Mouse (Mus musculus) cerebellum, adult 9-11 months (tissue): ENCODE measurements around the gene Adra1b.
A peak's percentile ranks its signal among the peaks of the same experiment; 100 is the strongest.

Source experiments
- DNase-seq: peaks from one replicate; pipeline ENCODE4 v3.0.0; 2022

Gene Adra1b

GRCm38 (mm10) chr11:43817368-43817923 lies 83.6 kb downstream of the Adra1b start:
- DNase-seq: no peak

- DNase-seq: no peak
These were observed 88.5 kb downstream of the Adra1b start for GRCm38 (mm10) chr11:43812535-43812934.

DNA sequence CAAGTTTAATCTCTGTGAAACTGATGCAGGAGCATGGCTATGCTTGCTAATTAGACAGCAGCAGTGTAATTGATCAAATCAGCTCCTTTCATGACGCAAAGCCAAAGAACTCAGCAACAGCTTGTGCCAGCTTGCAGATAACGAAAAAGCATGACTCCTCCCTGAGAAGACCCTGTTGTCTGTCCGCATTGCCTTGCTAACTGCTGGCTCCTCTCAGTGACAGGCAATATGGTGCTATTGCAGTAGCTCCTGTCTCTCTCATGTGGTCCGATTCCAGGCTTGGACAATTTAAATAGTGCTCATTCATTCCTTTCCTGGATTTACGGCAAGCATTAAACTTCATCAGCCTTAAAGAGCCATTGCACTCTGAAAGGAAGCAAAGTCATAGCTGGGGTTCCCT lies 93.3 kb downstream of the Adra1b start:
- DNase-seq: no peak

- DNase-seq: no peak
These were observed 105.0 kb downstream of the Adra1b start for GRCm38 (mm10) chr11:43795992-43796391.

DNA sequence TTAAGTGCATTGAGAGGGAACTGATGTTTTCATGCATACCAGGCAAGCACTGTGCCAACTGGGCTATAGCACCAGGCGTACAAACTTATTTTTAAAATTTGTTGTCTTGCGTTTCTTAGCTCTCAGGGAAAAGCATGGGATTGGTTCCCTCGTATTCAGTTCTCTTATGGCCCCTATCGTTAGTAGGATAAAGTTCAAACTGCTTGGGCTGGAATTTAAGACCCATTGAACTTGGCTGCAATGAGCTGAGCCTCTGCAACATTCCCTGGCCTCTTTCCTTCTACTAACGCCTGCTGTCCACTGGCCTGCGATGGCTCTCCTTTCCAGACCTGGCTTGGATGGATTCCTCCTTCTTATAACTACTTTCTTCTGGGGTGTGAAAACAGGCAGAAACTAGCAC lies 110.6 kb downstream of the Adra1b start:
- DNase-seq: no peak

- peak; percentile 40 for DNase-seq
These were observed 117.2 kb downstream of the Adra1b start for GRCm38 (mm10) chr11:43783772-43784171.

DNA sequence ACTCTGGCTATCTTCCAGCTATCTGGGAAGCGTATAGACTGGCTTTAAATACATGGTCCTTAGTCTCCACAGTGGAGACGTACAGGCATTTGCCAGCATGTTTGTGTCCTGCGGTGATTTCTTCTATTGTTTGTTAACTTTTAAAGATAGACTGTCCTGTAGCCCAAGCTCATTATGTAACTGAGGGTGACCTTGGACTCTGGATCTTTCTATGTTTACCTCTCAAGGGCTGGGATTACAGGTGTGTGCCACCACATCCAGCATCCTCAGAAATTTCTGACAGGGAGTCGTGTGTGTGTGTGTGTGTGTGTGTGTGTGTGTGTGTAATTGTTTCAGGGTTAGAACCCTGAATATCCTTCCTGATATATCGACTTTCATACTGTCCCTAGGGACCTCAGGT lies 117.9 kb downstream of the Adra1b start:
- DNase-seq: no peak

- DNase-seq: no peak
These were observed 121.5 kb downstream of the Adra1b start for GRCm38 (mm10) chr11:43779551-43779950.

- DNase-seq: no peak
These were observed 124.7 kb downstream of the Adra1b start for GRCm38 (mm10) chr11:43776324-43776694.

- DNase-seq: no peak
These were observed 125.3 kb downstream of the Adra1b start for GRCm38 (mm10) chr11:43775469-43776323.

- DNase-seq: no peak
These were observed 127.3 kb downstream of the Adra1b start for GRCm38 (mm10) chr11:43773725-43774124.

DNA sequence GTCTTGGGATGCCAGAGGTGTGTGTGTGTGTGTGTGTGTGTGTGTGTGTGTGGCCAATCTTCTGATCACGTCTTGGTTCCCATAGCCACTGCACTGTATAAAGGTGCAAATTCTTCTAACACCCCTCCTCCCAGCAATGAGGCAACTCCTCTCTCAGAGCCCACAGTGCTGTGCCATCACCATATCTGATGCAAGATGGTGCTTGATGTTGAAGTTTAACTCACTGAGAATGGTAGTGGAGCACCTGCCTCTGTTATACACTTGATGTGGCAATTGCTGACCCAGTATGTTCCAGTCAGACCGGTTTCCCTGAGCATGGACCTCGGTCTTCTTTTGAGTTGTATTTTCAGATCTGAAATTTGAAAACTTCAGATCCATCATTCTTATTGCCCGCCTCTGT lies 130.9 kb downstream of the Adra1b start:
- DNase-seq: no peak

DNA sequence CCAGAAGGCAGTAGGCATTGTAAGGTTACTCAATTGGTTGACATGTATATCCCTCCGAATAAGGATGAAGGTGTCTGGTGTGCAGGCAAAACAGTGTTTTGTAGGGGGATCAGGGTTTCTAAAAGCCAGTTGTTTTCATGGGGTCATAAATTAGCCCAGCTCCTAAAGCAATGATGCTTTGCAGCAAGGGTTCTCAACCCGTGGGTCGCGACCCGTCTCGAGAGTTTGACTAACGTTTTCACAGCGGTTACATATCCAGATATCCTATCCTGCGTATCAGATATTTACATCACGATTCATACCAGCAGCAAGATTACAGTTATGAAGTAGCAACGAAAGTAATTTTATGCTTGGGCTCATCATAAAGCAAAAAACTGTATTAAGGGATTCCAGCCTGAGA lies 133.3 kb downstream of the Adra1b start:
- no peak for DNase-seq

DNA sequence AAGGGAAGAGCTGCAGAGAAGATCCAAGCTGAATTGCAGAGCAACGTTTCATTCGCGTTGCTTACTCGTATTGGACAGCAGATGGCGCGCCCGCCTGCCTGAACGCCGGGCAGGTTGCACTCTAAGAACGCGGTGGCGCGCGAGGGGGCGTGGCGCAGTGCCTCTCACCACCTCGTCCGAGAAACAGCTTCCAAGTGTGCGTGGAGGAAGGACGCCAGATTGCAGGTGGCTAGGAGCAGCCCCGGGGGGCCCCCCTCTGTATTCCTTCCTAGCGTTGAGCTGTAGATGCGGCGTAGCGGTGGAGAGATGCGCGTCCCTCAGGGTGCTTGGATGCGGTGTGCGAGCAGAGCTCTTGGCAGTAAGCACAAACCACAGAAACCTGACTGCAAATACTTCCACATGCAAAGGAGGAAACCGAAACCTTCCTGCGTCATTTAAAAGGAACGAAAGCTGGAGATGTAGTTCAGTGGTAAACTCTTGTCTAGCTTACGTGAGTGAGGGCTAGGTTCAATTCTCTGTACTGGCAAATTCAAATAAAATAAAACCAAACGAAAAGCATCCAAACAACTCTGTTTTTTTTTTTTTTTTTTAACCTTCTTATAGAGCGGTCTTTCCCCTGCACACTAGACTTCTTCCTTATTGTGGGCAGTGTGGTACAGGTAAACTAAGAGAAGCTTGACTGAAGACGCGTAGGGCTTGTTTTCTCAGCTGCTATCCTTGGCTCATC lies 133.9 kb downstream of the Adra1b start:
- DNase-seq: peak; percentile 55

GRCm38 (mm10) chr11:43758436-43758835 lies 142.6 kb downstream of the Adra1b start:
- DNase-seq: no peak

DNA sequence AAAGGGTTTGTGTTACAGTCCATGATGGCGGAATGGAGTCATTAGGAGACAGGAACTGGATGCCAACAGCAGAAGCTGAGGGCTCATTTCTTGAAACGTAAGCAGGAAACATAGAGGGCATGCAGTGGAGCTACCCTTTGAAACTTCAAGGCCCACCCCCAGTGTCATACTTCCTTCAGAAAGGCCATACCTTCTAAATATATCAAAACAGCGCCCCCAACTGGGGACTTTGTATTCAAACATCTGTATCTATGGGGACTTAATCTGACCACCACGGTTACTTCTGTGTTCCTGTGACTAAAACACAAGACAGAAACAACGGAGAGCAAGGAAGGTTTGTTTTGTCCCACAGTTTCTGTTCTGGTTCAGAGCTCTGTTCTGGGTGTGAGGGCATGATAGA lies 145.6 kb downstream of the Adra1b start:
- no peak for DNase-seq

GRCm38 (mm10) chr11:43754568-43754967 lies 146.4 kb downstream of the Adra1b start:
- no peak for DNase-seq

DNA sequence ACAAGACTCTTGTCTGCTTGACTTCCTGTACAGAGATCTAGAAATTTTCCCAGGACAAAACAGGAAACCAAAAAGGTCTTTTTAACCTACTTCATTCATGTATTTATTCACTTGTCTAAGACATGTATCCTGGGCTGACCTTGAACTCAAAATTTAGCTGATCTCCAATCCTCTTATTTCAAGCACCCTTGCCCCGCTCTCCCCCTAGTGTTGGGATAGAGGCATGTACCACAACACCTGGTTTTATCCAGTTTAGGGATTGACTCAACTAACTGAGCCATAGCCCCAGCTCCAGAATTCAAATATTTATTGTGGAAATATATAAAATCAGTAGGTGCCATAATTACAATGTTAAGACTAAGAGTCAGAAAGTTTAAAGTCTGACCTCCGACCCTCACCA lies 149.5 kb downstream of the Adra1b start:
- DNase-seq: no peak

DNA sequence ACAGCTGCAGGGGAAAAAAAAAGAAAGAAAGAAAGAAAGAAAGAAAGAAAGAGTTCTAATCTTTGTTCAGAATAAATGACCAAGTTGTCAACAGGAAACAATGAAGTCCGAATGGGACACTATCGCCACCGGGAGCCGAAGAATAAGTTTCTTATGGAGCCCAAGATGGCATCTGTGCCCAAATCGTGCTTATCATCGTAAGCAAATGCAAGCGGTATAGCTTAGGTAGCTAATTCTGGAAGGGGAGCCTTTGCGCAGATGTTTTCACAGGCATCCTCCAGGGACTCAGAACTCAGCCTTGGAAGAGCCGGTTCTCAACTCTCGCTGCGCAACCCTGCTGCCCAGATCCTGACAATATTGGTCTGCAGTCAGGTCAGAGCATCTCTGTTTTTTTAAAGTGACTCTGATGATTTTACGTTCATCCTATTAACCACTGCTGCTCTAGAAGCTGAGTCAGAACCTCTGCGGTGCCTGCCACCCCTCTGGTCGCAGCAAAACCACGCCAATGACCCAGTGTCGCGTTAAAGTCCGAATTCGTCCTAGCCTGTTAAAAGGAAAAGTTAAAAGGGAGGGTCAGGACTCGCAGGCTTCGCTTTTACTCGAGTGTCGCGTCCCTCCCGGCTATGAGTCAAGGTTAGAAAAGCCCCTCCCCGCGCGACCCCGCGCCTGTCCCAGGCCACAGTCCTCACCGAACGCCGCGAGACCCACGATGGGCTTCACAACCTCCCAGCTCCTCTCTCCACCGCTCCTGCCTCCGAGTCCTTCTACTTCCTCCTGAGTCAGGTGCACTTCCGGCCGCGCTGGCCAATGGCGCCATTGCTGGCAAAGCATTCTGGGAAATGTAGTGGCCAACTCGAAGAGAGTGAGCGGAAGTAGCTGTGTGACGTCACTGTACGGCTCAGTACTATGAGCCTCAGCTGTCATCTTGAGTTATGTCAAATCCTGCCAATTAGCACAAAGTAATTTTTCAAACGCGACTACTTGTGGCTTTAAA lies 153.5 kb downstream of the Adra1b start, which contains the start of gene Ttc1:
TSS of gene Ttc1 (minus strand) at position 776 of the 994 bp plus-strand sequence.
- peak; percentile 97 for DNase-seq

DNA sequence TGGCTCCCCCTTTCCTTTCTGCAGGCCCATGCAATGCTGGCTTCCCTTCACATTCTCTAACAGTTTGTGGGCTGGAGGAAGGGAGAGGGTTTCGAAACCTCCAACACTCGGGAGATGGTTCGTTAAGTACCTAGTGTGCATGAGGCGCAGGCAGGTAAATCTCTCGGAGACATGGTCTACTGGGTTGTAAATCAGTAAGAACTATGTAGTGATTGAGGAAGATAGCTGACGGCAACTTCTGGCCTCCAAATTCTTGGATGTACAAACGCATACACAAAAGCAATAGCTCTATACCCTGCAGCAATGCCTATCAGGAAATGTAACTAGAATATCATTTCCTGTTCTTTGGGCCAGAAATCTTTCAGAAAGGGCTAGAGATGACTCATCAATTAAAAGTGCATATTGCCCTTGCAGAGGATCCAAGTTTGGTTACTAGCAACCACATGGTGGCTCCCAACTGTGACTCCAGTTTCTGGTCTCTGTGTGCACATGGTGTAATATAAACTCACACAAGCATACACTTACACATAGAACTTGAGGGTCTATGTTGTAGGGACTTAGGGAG lies 172.2 kb downstream of the Adra1b start:
- no peak for DNase-seq

DNA sequence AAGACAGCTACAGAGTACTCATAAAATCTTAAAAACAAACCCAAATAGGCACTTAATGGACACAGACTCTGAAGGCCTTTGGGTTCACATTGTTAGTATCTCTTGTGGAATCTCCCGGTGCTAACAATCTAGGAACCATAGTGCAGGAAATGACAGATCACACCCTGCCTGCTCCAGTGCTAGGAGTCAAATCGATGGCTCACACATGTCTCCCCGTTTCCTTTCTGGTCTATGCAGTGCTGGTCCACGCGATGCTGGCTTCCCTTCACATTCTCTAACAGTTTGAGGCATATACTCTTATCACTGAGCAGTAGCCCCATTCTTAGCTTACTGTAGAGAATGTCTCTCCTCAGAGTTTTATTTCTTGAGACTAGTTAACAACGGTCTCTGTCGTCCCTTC lies 173.2 kb downstream of the Adra1b start:
- no peak for DNase-seq
